Mouse (Mus musculus) liver, adult 2 months (tissue): ENCODE results near the gene Vmn1r34. TPM values are rescaled to one million over a fixed set of nuclear protein-coding genes. Genes with fewer than 3 reads are reported as not detected.
"Not testable (repeated sequence)": the region's sequence is repeated elsewhere in the genome, so short reads cannot be mapped to it uniquely, and the experiment has no call there.

ENCODE experiments used
- DNase-seq: peaks from one replicate; pipeline ENCODE4 v3.0.0-alpha.2; 2011; ENCODE audit warnings: low read depth, low spot score; ENCODE audit errors: extremely low read depth
- H3K27ac ChIP-seq: fragments of 200-500 bp; replicated peaks from 2 replicates; pipeline ENCODE4 v1.5.1; 2012; ENCODE audit warnings: low read depth, mild to moderate bottlenecking, control low read depth, inconsistent platforms, low read length; ENCODE audit not compliant: insufficient read depth
- H3K27me3 ChIP-seq: fragments of 200-500 bp; 2 replicates; pipeline ENCODE4 v1.6.1; 2012; ENCODE audit warnings: mild to moderate bottlenecking, moderate library complexity, low read length, inconsistent platforms; ENCODE audit not compliant: control insufficient read depth, insufficient read depth
- H3K36me3 ChIP-seq: fragments of 200-500 bp; 2 replicates; pipeline ENCODE4 v1.6.1; 2012; ENCODE audit warnings: low read length, inconsistent platforms; ENCODE audit not compliant: control insufficient read depth, insufficient read depth
- H3K4me1 ChIP-seq: fragments of 200-500 bp; 2 replicates; pipeline ENCODE4 v1.6.1; 2011; ENCODE audit warnings: low read length; ENCODE audit not compliant: control insufficient read depth, insufficient read depth
- H3K4me3 ChIP-seq: fragments of 200-500 bp; 2 replicates; pipeline ENCODE4 v1.5.1; 2011; ENCODE audit warnings: low read depth, mild to moderate bottlenecking, control low read depth, low read length, moderate library complexity; ENCODE audit not compliant: insufficient read depth
- H3K79me2 ChIP-seq: fragments of 200-500 bp; 2 replicates; pipeline ENCODE4 v1.6.1; 2012; ENCODE audit warnings: inconsistent platforms, mild to moderate bottlenecking, low read length, moderate library complexity; ENCODE audit not compliant: control insufficient read depth, insufficient read depth
- H3K9ac ChIP-seq: fragments of 200-500 bp; 2 replicates; pipeline ENCODE4 v1.6.1; 2012; ENCODE audit warnings: low read depth, mild to moderate bottlenecking, control low read depth, inconsistent platforms, low read length
- CTCF ChIP-seq: fragments of 200-500 bp; IDR thresholded peaks from 2 replicates; pipeline ENCODE4 v1.5.1; 2011; ENCODE audit warnings: low read depth, low read length, control low read depth
- POLR2A ChIP-seq: fragments of 200-500 bp; IDR thresholded peaks from 2 replicates; pipeline ENCODE4 v1.6.1; 2011; ENCODE audit warnings: low read length, control low read depth; ENCODE audit not compliant: insufficient read depth; ENCODE audit errors: extremely low read depth
- WGBS: fragments of 180-500 bp; shearing (Covaris S2); methylation state at CpG from one replicate; pipeline ENCODE4 v1.1.7; 2018; 5-methylcytosine and 5-hydroxymethylcytosine counted together
- polyA plus RNA-seq: library from polyadenylated mRNA; depleted of rRNA; stranded (reverse); fragments of >200 nt; gene quantifications from 2 replicates; pipeline ENCODE4 v1.2.3, GENCODE M21; 2012; rRNA removed
- total RNA-seq: library from RNA; depleted of rRNA; stranded (reverse); fragments of >200 nt; gene quantifications from 2 replicates; pipeline ENCODE4 v1.2.3, GENCODE M21; 2014; rRNA removed

Vmn1r34 gene
- total RNA-seq (not detected in 2 replicates), polyA plus RNA-seq (not detected in 2 replicates)

GRCm38 (mm10) chr6:66643779-66644178 is at the start of gene Vmn1r34:
TSS of gene Vmn1r34 (minus strand) at chr6:66643879.
- Histone ChIP-seq H3K27me3 (no peaks in the 10 kb centered on the region), H3K79me2 (no peaks in the 10 kb centered on the region), H3K4me3 (no peak within 1 kb of the TSS), H3K27ac (no peak within 1 kb of the TSS), H3K4me1 (no peaks in the 10 kb centered on the region), H3K36me3 (no peaks in the 10 kb centered on the region), H3K9ac (no peak within 1 kb of the TSS)
- WGBS, result 92% methylated on average over 1 of the region's 1 CpGs
- TF ChIP-seq POLR2A (no peak), CTCF (no peak)
- no peak for DNase-seq

GRCm38 (mm10) chr6:66685806-66686205 is 42.1 kb upstream of the Vmn1r34 start, which contains the start of gene Vmn1r35:
TSS of gene Vmn1r35 (minus strand) at chr6:66685906.
- Histone ChIP-seq H3K4me3 (no peak within 1 kb of the TSS), H3K36me3 (no peaks in the 10 kb centered on the region), H3K27me3 (no peaks in the 10 kb centered on the region), H3K9ac (no peak within 1 kb of the TSS), H3K27ac (no peak within 1 kb of the TSS), H3K79me2 (no peaks in the 10 kb centered on the region), H3K4me1 (no peaks in the 10 kb centered on the region)
- WGBS, result 81% methylated on average over 3 of the region's 3 CpGs
- TF ChIP-seq POLR2A, result no peak
- no peak for TF ChIP-seq CTCF
- no peak for DNase-seq

GRCm38 (mm10) chr6:66618182-66618581 is 25.5 kb downstream of the Vmn1r34 start, which contains the start of gene Vmn1r33:
TSS of gene Vmn1r33 (minus strand) at chr6:66618282.
- H3K4me3 ChIP-seq, DNase-seq, H3K9ac ChIP-seq, H3K27me3 ChIP-seq, H3K36me3 ChIP-seq, H3K79me2 ChIP-seq, H3K27ac ChIP-seq, H3K4me1 ChIP-seq: not testable (repeated sequence)

GRCm38 (mm10) chr6:66595804-66596203 is 47.9 kb downstream of the Vmn1r34 start:
- Histone ChIP-seq H3K79me2 (no peaks in the 10 kb centered on the region), H3K4me3 (no peak overlapping the region), H3K4me1 (no peaks in the 10 kb centered on the region), H3K36me3 (no peaks in the 10 kb centered on the region), H3K9ac (no peak overlapping the region), H3K27ac (no peak overlapping the region), H3K27me3 (no peaks in the 10 kb centered on the region)
- DNase-seq, result no peak
- TF ChIP-seq CTCF (no peak), POLR2A (no peak)

Other genes with a start within 250 kb of the Vmn1r34 start
- gene Mad2l1, start 108.5 kb downstream of the Vmn1r34 start, total RNA-seq, result 2.1 and 4.6 TPM in 2 replicates
- gene Mad2l1, start 108.5 kb downstream of the Vmn1r34 start, polyA plus RNA-seq, result 0.57 and 0.65 TPM in 2 replicates
- not detected in 2 replicates for gene Vmn1r32, start 83.8 kb downstream of the Vmn1r34 start, total RNA-seq
- gene Vmn1r32, start 83.8 kb downstream of the Vmn1r34 start, polyA plus RNA-seq, result not detected in 2 replicates
- not detected in 2 replicates for gene Vmn1r33, start 25.6 kb downstream of the Vmn1r34 start, total RNA-seq
- gene Vmn1r33, start 25.6 kb downstream of the Vmn1r34 start, polyA plus RNA-seq, result not detected in 2 replicates
- gene Vmn1r35, start 42.0 kb upstream of the Vmn1r34 start, total RNA-seq, result not detected in 2 replicates
- not detected in 2 replicates for gene Vmn1r35, start 42.0 kb upstream of the Vmn1r34 start, polyA plus RNA-seq
- not detected in 2 replicates for gene Vmn1r36, start 75.3 kb upstream of the Vmn1r34 start, total RNA-seq
- gene Vmn1r36, start 75.3 kb upstream of the Vmn1r34 start, polyA plus RNA-seq, result not detected in 2 replicates
- gene Vmn1r37, start 85.5 kb upstream of the Vmn1r34 start, total RNA-seq, result not detected in 2 replicates
- not detected in 2 replicates for gene Vmn1r37, start 85.5 kb upstream of the Vmn1r34 start, polyA plus RNA-seq
- not detected in 2 replicates for gene Vmn1r38, start 138.7 kb upstream of the Vmn1r34 start, total RNA-seq
- gene Vmn1r38, start 138.7 kb upstream of the Vmn1r34 start, polyA plus RNA-seq, result not detected in 2 replicates
- not detected in 2 replicates for gene Vmn1r39, start 166.7 kb upstream of the Vmn1r34 start, total RNA-seq
- not detected in 2 replicates for gene Vmn1r39, start 166.7 kb upstream of the Vmn1r34 start, polyA plus RNA-seq